Mouse (Mus musculus): ENCODE measurements around the gene Ublcp1.

DNA sequence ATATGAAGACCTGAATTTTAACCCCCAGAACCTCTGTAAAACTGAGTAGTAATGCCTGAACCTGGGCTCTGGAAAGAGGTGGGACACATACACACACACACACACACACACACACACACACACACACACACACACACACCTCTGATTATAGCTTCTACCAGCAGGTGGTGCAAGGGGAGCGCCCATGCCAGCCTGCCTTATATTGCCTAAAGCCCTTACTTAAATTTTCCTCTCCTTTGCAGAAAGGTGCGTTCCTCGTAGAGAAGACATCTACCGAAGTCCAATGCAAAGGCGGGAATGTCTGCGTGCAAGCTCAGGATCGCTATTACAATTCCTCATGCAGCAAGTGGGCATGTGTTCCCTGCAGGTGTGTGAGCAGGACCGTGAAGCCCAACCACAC, 58.0 kb downstream of the Ublcp1 start:
- no peak for TF ChIP-seq CTCF (conservative IDR thresholded peaks at IDR 0.05; ENCODE audit: low read length)
- TF ChIP-seq NANOG (IDR thresholded peaks at IDR 0.05; ENCODE audit: borderline replicate concordance, low read length), result no peak
- TF ChIP-seq POU5F1 (IDR thresholded peaks at IDR 0.05; ENCODE audit: borderline replicate concordance, low read length), result no peak

Measured in E14TG2a.4 (cell line).